Mouse (Mus musculus): Measurements from ENCODE around the gene Runx2. TPM values are rescaled to one million over a fixed set of nuclear protein-coding genes. Genes with fewer than 3 reads are reported as not detected.

Gene Runx2
- polyA plus RNA-seq, 1 experiment from 2014 or later = 1.0 TPM

- Histone ChIP-seq H3K9ac (ENCODE audit: low read depth, low read length) (no peak overlapping the region), H3K4me3 (ENCODE audit: low read depth, low read length) (no peak overlapping the region), H3K4me2 (replicated peaks; ENCODE audit: low read depth) (no peak overlapping the region), H3K9me3 (ENCODE audit: control insufficient read depth) (no peaks in the 10 kb centered on the region), H3K27me3 (replicated peaks; ENCODE audit: control insufficient read depth, insufficient read depth, low read length) (no peaks in the 10 kb centered on the region), H3K36me3 (ENCODE audit: control insufficient read depth, insufficient read depth) (no peaks in the 10 kb centered on the region), H3K4me1 (replicated peaks; ENCODE audit: control insufficient read depth, insufficient read depth, low read length) (no peaks in the 10 kb centered on the region), H3K27ac (ENCODE audit: low read depth, low read length) (no peak overlapping the region)
- no peak for TF ChIP-seq CTCF (IDR thresholded peaks at IDR 0.05; ENCODE audit: low read depth)
- ATAC-seq = no peak
- WGBS = 68% methylated on average over 14 of the region's 14 CpGs
These were observed 111.9 kb downstream of the Runx2 start for GRCm38 (mm10) chr17:44702506-44703298.

- H3K4me3 ChIP-seq (ENCODE audit: low read depth, low read length) = no peak overlapping the region
- TF ChIP-seq CTCF (IDR thresholded peaks at IDR 0.05; ENCODE audit: low read depth) = no peak
- no peak overlapping the region for H3K27ac ChIP-seq (ENCODE audit: low read depth, low read length)
- no peaks in the 10 kb centered on the region for H3K4me1 ChIP-seq (replicated peaks; ENCODE audit: control insufficient read depth, insufficient read depth, low read length)
- ATAC-seq = no peak
- H3K9ac ChIP-seq (ENCODE audit: low read depth, low read length) = no peak overlapping the region
- 94% methylated on average over 4 of the region's 4 CpGs for WGBS
- H3K36me3 ChIP-seq (ENCODE audit: control insufficient read depth, insufficient read depth) = no peaks in the 10 kb centered on the region
- H3K27me3 ChIP-seq (replicated peaks; ENCODE audit: control insufficient read depth, insufficient read depth, low read length) = no peaks in the 10 kb centered on the region
- no peaks in the 10 kb centered on the region for H3K9me3 ChIP-seq (ENCODE audit: control insufficient read depth)
- H3K4me2 ChIP-seq (replicated peaks; ENCODE audit: low read depth) = no peak overlapping the region
These were observed 113.1 kb downstream of the Runx2 start for GRCm38 (mm10) chr17:44701531-44701930.

GRCm38 (mm10) chr17:44700326-44700725 is 114.3 kb downstream of the Runx2 start:
- TF ChIP-seq CTCF (IDR thresholded peaks at IDR 0.05; ENCODE audit: low read depth) = no peak
- Histone ChIP-seq H3K27ac (ENCODE audit: low read depth, low read length) (no peak overlapping the region), H3K9ac (ENCODE audit: low read depth, low read length) (no peak overlapping the region), H3K4me2 (replicated peaks; ENCODE audit: low read depth) (no peak overlapping the region), H3K4me3 (ENCODE audit: low read depth, low read length) (no peak overlapping the region), H3K9me3 (ENCODE audit: control insufficient read depth) (no peaks in the 10 kb centered on the region), H3K4me1 (replicated peaks; ENCODE audit: control insufficient read depth, insufficient read depth, low read length) (no peaks in the 10 kb centered on the region), H3K36me3 (ENCODE audit: control insufficient read depth, insufficient read depth) (no peaks in the 10 kb centered on the region), H3K27me3 (replicated peaks; ENCODE audit: control insufficient read depth, insufficient read depth, low read length) (no peaks in the 10 kb centered on the region)
- 84% methylated on average over 1 of the region's 1 CpGs for WGBS
- ATAC-seq = no peak

GRCm38 (mm10) chr17:44697053-44697452 is 117.5 kb downstream of the Runx2 start:
- Histone ChIP-seq H3K4me2 (replicated peaks; ENCODE audit: low read depth) (no peak overlapping the region), H3K36me3 (ENCODE audit: control insufficient read depth, insufficient read depth) (no peaks in the 10 kb centered on the region), H3K4me3 (ENCODE audit: low read depth, low read length) (no peak overlapping the region), H3K27me3 (replicated peaks; ENCODE audit: control insufficient read depth, insufficient read depth, low read length) (no peaks in the 10 kb centered on the region), H3K4me1 (replicated peaks; ENCODE audit: control insufficient read depth, insufficient read depth, low read length) (no peaks in the 10 kb centered on the region), H3K9me3 (ENCODE audit: control insufficient read depth) (no peaks in the 10 kb centered on the region), H3K27ac (ENCODE audit: low read depth, low read length) (no peak overlapping the region), H3K9ac (ENCODE audit: low read depth, low read length) (no peak overlapping the region)
- no peak for TF ChIP-seq CTCF (IDR thresholded peaks at IDR 0.05; ENCODE audit: low read depth)
- WGBS = 90% methylated on average over 10 of the region's 10 CpGs
- no peak for ATAC-seq

- Histone ChIP-seq H3K27ac (ENCODE audit: low read depth, low read length) (no peak overlapping the region), H3K27me3 (replicated peaks; ENCODE audit: control insufficient read depth, insufficient read depth, low read length) (no peaks in the 10 kb centered on the region), H3K4me3 (ENCODE audit: low read depth, low read length) (no peak overlapping the region), H3K4me2 (replicated peaks; ENCODE audit: low read depth) (no peak overlapping the region), H3K9ac (ENCODE audit: low read depth, low read length) (no peak overlapping the region), H3K4me1 (replicated peaks; ENCODE audit: control insufficient read depth, insufficient read depth, low read length) (no peaks in the 10 kb centered on the region), H3K9me3 (ENCODE audit: control insufficient read depth) (no peaks in the 10 kb centered on the region), H3K36me3 (ENCODE audit: control insufficient read depth, insufficient read depth) (no peaks in the 10 kb centered on the region)
- no peak for ATAC-seq
- no peak for TF ChIP-seq CTCF (IDR thresholded peaks at IDR 0.05; ENCODE audit: low read depth)
- WGBS = 63% methylated on average over 7 of the region's 7 CpGs
These were observed 121.0 kb downstream of the Runx2 start for GRCm38 (mm10) chr17:44693552-44693951.

GRCm38 (mm10) chr17:44691517-44691916 is 123.1 kb downstream of the Runx2 start:
- Histone ChIP-seq H3K4me3 (ENCODE audit: low read depth, low read length) (no peak overlapping the region), H3K27me3 (replicated peaks; ENCODE audit: control insufficient read depth, insufficient read depth, low read length) (no peaks in the 10 kb centered on the region), H3K4me1 (replicated peaks; ENCODE audit: control insufficient read depth, insufficient read depth, low read length) (no peaks in the 10 kb centered on the region), H3K36me3 (ENCODE audit: control insufficient read depth, insufficient read depth) (no peaks in the 10 kb centered on the region), H3K4me2 (replicated peaks; ENCODE audit: low read depth) (no peak overlapping the region), H3K27ac (ENCODE audit: low read depth, low read length) (no peak overlapping the region), H3K9me3 (ENCODE audit: control insufficient read depth) (no peaks in the 10 kb centered on the region), H3K9ac (ENCODE audit: low read depth, low read length) (no peak overlapping the region)
- no peak for TF ChIP-seq CTCF (IDR thresholded peaks at IDR 0.05; ENCODE audit: low read depth)
- 75% methylated on average over 2 of the region's 2 CpGs for WGBS
- no peak for ATAC-seq
